Mouse (Mus musculus): ENCODE results near the gene Olfr1373. TPM values are rescaled to one million over a fixed set of nuclear protein-coding genes. Genes with fewer than 3 reads are reported as not detected.
"Not testable (repeated sequence)": the region's sequence is repeated elsewhere in the genome, so short reads cannot be mapped to it uniquely, and the experiment has no call there.

Gene Olfr1373
- polyA plus RNA-seq, 1 experiment from 2014 or later, result not detected

- H3K27ac ChIP-seq (replicated peaks), result no peak overlapping the region
- ATAC-seq (ENCODE audit: low FRiP score, low TSS enrichment), result 0 out of 2 replicates have a peak, but pooled peaks have one; percentile 51
- 40% methylated on average over 10 of the region's 10 CpGs for WGBS
These were observed 18.6 kb upstream of the Olfr1373 start for GRCm38 (mm10) chr11:52163926-52164325.

GRCm38 (mm10) chr11:52143675-52144074 is 1.7 kb downstream of the Olfr1373 start:
- not testable (repeated sequence) for H3K27me3 ChIP-seq (ENCODE audit: control insufficient read depth, insufficient read depth, low read length); H3K9me3 ChIP-seq (ENCODE audit: control insufficient read depth, low read length); H3K9ac ChIP-seq (ENCODE audit: low read length); H3K27ac ChIP-seq (replicated peaks); H3K4me3 ChIP-seq (ENCODE audit: low read depth, low read length); H3K36me3 ChIP-seq (ENCODE audit: control insufficient read depth, insufficient read depth, low read length); H3K4me1 ChIP-seq (replicated peaks; ENCODE audit: control insufficient read depth, insufficient read depth)
- peak; percentile 85 for TF ChIP-seq CTCF (IDR thresholded peaks at IDR 0.05; ENCODE audit: low read depth)
- DNase-seq (ENCODE audit: low spot score) (peak; percentile 52), ATAC-seq (ENCODE audit: low FRiP score, low TSS enrichment) (peak; percentile 83)
- 0 out of 2 replicates have a peak overlapping the region, but pooled peaks have one; percentile 6 for H3K4me2 ChIP-seq (replicated peaks; ENCODE audit: low read depth)
- WGBS, result 15% methylated on average over 4 of the region's 4 CpGs

More at GRCm38 (mm10) chr11:52163926-52164325, 18.6 kb upstream of the Olfr1373 start:
- Histone ChIP-seq H3K36me3 (ENCODE audit: control insufficient read depth, insufficient read depth, low read length) (no peaks in the 10 kb centered on the region), H3K9ac (ENCODE audit: low read length) (no peak overlapping the region), H3K9me3 (ENCODE audit: control insufficient read depth, low read length) (no peaks in the 10 kb centered on the region), H3K4me2 (replicated peaks; ENCODE audit: low read depth) (no peak overlapping the region), H3K27me3 (ENCODE audit: control insufficient read depth, insufficient read depth, low read length) (no peaks in the 10 kb centered on the region), H3K4me3 (ENCODE audit: low read depth, low read length) (no peak overlapping the region), H3K4me1 (replicated peaks; ENCODE audit: control insufficient read depth, insufficient read depth) (no peaks in the 10 kb centered on the region)
- TF ChIP-seq CTCF (IDR thresholded peaks at IDR 0.05; ENCODE audit: low read depth) (no peak), EP300 (optimal IDR thresholded peaks at IDR 0.05) (no peak)
- no peak for DNase-seq (ENCODE audit: low spot score)

GRCm38 (mm10) chr11:52130451-52131068 is 14.8 kb downstream of the Olfr1373 start:
- Histone ChIP-seq H3K36me3 (ENCODE audit: control insufficient read depth, insufficient read depth, low read length) (no peaks in the 10 kb centered on the region), H3K4me3 (ENCODE audit: low read depth, low read length) (no peak overlapping the region), H3K27me3 (ENCODE audit: control insufficient read depth, insufficient read depth, low read length) (no peaks in the 10 kb centered on the region), H3K4me1 (replicated peaks; ENCODE audit: control insufficient read depth, insufficient read depth) (no peaks in the 10 kb centered on the region), H3K9me3 (ENCODE audit: control insufficient read depth, low read length) (no peaks in the 10 kb centered on the region), H3K4me2 (replicated peaks; ENCODE audit: low read depth) (no peak overlapping the region), H3K9ac (ENCODE audit: low read length) (no peak overlapping the region), H3K27ac (replicated peaks) (no peak overlapping the region)
- TF ChIP-seq EP300 (optimal IDR thresholded peaks at IDR 0.05) (no peak), CTCF (IDR thresholded peaks at IDR 0.05; ENCODE audit: low read depth) (peak; percentile 53)
- no peak for DNase-seq (ENCODE audit: low spot score)
- peak; percentile 25 for ATAC-seq (ENCODE audit: low FRiP score, low TSS enrichment)
- 73% methylated on average over 7 of the region's 7 CpGs for WGBS

GRCm38 (mm10) chr11:52129621-52130450 is 15.5 kb downstream of the Olfr1373 start:
- 64% methylated on average over 10 of the region's 10 CpGs for WGBS
- DNase-seq (ENCODE audit: low spot score) (no peak), ATAC-seq (ENCODE audit: low FRiP score, low TSS enrichment) (peak; percentile 16; the same call in 1 of the 2 replicates)

GRCm38 (mm10) chr11:52129171-52129570 is 16.2 kb downstream of the Olfr1373 start:
- ATAC-seq (ENCODE audit: low FRiP score, low TSS enrichment), result no peak
- Histone ChIP-seq H3K27me3 (ENCODE audit: control insufficient read depth, insufficient read depth, low read length) (no peaks in the 10 kb centered on the region), H3K27ac (replicated peaks) (no peak overlapping the region), H3K4me3 (ENCODE audit: low read depth, low read length) (no peak overlapping the region), H3K36me3 (ENCODE audit: control insufficient read depth, insufficient read depth, low read length) (no peaks in the 10 kb centered on the region), H3K4me2 (replicated peaks; ENCODE audit: low read depth) (no peak overlapping the region), H3K9ac (ENCODE audit: low read length) (no peak overlapping the region), H3K4me1 (replicated peaks; ENCODE audit: control insufficient read depth, insufficient read depth) (no peaks in the 10 kb centered on the region), H3K9me3 (ENCODE audit: control insufficient read depth, low read length) (no peaks in the 10 kb centered on the region)
- TF ChIP-seq CTCF (IDR thresholded peaks at IDR 0.05; ENCODE audit: low read depth), result peak; percentile 50
- TF ChIP-seq EP300 (optimal IDR thresholded peaks at IDR 0.05), result no peak
- WGBS, result 28% methylated on average over 3 of the region's 3 CpGs
- no peak for DNase-seq (ENCODE audit: low spot score)

More at GRCm38 (mm10) chr11:52129621-52130450, 15.5 kb downstream of the Olfr1373 start:
- no peak overlapping the region for H3K4me3 ChIP-seq (ENCODE audit: low read depth, low read length)
- H3K9ac ChIP-seq (ENCODE audit: low read length), result no peak overlapping the region
- no peak for TF ChIP-seq CTCF (IDR thresholded peaks at IDR 0.05; ENCODE audit: low read depth)
- no peak for TF ChIP-seq EP300 (optimal IDR thresholded peaks at IDR 0.05)
- H3K4me1 ChIP-seq (replicated peaks; ENCODE audit: control insufficient read depth, insufficient read depth), result no peaks in the 10 kb centered on the region
- H3K27ac ChIP-seq (replicated peaks), result 0 out of 2 replicates have a peak overlapping the region, but pooled peaks have one; percentile 13
- no peaks in the 10 kb centered on the region for H3K9me3 ChIP-seq (ENCODE audit: control insufficient read depth, low read length)
- H3K27me3 ChIP-seq (ENCODE audit: control insufficient read depth, insufficient read depth, low read length), result no peaks in the 10 kb centered on the region
- H3K36me3 ChIP-seq (ENCODE audit: control insufficient read depth, insufficient read depth, low read length), result no peaks in the 10 kb centered on the region
- no peak overlapping the region for H3K4me2 ChIP-seq (replicated peaks; ENCODE audit: low read depth)

Measured in stomach, postnatal 0 days (tissue).